Mouse (Mus musculus) cortical plate, adult 2 months (tissue): ENCODE measurements around the gene Ankrd6.

Experiments
- CTCF ChIP-seq: fragments of 200-500 bp; IDR thresholded peaks from 2 replicates; pipeline ENCODE4 v1.5.1; 2011; ENCODE audit warnings: mild to moderate bottlenecking, control low read depth, low read length; ENCODE audit not compliant: insufficient read depth; ENCODE audit errors: extremely low read depth
- POLR2A ChIP-seq: fragments of 200-500 bp; IDR thresholded peaks from 2 replicates; pipeline ENCODE4 v1.6.1; 2011; ENCODE audit warnings: mild to moderate bottlenecking, low read length, control low read depth; ENCODE audit not compliant: insufficient read depth; ENCODE audit errors: extremely low read depth

GRCm38 (mm10) chr4:32977331-32977730 is 26.7 kb upstream of the Ankrd6 start:
- TF ChIP-seq CTCF (no peak), POLR2A (no peak)
